Mouse (Mus musculus): ENCODE measurements at regions not wholly inside any gene's neighbourhood (a gene's known extent, or its start where the extent isn't known, plus 50 kb on each side); places are given as distances from the start of the nearest gene placed in this dataset.

DNA sequence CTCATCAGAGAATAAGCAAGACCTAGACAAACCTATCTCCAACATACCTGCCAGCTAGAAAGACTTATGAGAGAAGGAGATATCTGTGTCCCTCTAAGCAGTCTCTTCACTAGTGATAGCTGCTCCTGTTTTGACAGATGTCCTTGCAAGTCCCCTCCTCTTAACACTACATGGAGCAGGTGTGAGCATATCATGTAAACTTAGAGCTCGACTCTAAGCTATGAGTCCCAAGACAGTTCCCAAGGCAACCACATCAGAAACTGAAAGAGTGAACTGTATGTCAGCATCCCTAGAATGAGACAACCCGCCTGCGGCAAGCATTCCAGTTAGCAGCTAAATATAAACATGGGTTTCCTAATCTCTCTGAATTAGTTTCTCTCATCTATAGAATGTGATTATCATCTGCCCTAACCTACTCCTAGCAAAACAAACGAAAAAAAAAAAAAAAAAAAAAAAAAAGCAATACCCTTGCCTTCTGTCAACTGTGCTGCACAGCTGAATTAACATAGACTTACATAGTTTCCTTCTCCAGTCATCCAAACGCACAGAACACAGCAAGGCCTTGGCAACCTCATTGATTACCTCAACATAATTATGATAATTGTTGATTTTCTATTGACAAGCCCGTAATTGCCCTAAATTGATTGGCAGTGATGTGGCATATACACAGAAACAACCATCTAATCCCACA lies 383.4 kb downstream of the Samd5 start:
- DNase-seq: no peak

DNA sequence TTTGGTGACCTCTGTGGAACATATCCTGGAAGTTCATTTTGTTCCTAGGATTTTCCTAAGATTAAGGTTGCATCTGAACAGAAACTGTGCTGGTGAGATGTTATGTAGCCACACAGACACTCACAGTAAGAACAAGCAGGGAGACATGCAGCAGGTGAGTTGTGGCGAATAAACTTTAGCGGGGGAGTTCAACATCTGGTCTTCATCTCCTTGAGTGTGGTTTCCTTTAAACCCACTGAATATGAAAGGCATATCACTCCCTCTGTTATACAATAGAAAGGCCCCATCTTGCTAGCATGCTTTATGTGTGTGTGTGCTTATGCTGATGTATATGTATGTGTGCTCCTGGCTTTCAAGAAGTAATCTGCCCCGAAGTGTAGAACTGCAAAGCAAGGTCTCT lies 387.1 kb upstream of the Sash1 start:
- no peak for DNase-seq

GRCm38 (mm10) chr10:9272243-9272642 lies 386.4 kb upstream of the Sash1 start:
- DNase-seq: peak; percentile 12

DNA sequence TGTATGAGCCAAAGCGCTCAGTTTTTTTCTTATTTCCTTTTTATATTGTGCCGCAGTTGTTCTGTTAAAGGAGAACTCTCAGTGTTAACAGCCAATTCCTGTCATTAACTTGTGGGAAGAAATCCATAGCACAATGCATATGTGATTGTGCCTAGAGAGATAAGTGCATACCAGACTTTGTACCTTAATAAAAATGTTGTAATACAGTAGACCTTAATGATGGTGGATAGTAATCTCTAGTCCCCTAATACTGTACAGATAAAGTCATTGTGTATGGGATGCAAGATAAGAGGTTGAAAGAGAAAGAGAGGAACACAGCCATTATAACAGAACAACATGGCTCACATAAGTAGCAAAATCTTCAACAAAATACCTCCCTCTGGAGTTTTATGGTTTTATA lies 379.7 kb upstream of the Sash1 start:
- no peak for DNase-seq

GRCm38 (mm10) chr10:9264309-9265000 lies 378.6 kb upstream of the Sash1 start:
- no peak for DNase-seq

DNA sequence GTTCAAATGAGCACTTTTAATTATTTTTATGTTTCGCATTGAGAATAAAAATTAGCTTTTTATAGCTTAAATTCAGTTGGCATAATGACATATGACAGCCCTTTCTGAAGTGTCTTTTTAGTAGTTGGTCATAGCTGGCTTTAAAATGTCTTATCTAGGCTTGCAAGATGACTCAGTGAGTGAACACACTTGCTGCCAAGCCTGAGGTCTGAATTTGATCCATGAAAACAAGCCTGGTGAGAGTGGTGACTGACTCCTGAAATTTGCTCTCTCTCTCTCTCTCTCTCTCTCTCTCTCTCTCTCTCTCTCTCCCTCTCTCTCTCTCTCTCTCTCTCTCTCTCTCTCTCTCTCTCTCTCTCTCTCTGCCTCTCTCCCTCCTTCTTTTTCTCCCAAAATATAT lies 372.8 kb upstream of the Sash1 start:
- no peak for DNase-seq

- no peak for DNase-seq
Observed at GRCm38 (mm10) chr10:9252941-9253217, 367.0 kb upstream of the Sash1 start.

- DNase-seq: no peak
Observed at GRCm38 (mm10) chr10:9252120-9252940, 366.5 kb upstream of the Sash1 start.

DNA sequence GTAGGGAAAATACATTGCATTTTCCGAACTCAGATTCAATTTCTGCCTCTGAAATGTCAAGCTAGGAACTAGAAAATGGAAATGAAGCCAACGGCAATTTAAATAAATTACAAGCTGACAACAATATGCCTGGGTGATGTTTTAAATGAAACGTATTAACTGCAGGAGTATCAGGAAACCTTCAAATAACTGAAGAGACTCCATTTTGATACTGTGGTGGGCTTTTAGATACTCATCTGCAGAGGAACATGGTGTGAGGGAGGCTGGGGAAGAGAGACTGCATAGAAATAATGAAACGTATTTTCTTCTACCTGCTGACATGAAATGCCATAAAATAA lies 357.4 kb upstream of the Sash1 start:
- DNase-seq: no peak

- no peak for DNase-seq
Observed at GRCm38 (mm10) chr10:9242596-9243280, 356.9 kb upstream of the Sash1 start.

GRCm38 (mm10) chr10:9239956-9240355 lies 354.1 kb upstream of the Sash1 start:
- DNase-seq: no peak

DNA sequence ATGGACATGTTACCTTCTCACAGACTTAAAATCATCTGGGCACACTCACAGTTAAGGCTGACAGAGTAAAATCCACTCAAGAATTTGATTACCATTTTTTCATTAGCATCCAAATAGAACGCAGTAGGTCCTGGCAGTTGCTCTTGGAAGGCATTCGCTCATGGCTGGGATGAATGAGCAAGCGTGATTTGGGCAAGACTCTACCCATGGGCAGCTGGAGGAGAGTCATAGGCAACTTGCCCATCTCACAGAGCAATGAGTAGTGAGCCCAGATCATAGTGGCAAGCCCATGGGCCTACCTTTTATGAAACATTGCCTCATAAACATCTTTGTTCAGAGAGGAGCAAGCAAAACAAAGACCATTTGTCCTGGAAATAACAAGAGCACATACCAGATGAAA lies 345.9 kb upstream of the Sash1 start:
- no peak for DNase-seq

- DNase-seq: no peak
Observed at GRCm38 (mm10) chr10:9229116-9229515, 343.2 kb upstream of the Sash1 start.

DNA sequence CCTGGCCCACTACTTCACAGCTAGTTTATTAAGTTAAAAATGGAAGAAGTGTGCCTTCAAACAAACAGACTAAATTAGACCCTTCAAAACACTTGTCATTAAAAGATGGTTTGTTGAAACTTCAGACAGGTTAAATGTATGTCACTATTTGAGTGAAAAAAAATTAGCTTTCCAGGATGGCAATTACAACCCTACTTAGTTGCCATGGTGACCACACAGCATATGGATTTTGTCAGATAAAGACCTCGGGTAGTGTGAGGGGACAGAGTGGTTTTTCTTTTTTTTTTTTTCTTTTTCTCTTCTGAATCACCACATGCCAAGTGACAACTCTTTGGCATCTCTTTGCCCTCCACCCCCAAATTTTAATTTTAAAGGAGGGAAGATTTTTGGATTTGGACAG lies 341.5 kb upstream of the Sash1 start:
- DNase-seq: no peak

GRCm38 (mm10) chr10:9210646-9211045 lies 324.8 kb upstream of the Sash1 start:
- DNase-seq: peak; percentile 10

- DNase-seq: peak; percentile 11
Observed at GRCm38 (mm10) chr10:9204096-9204495, 318.2 kb upstream of the Sash1 start.

DNA sequence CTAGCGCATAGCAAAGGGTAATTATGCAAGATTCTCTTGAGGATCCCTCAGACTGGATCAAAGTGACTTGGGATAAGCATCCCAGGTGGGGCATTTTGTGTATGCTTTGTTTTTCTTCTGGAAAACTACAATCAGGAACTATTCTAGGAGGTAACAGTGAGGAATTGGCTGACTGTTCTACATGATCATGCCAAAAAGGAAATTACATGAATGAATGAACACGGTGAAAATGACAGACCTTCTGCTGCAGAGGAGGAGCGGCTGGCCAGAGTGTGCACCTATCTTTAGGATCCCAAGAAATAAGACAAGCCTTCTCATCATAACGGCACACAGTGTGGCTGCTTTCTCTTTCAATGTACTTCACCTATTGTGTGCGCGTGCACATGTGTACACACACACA lies 317.5 kb upstream of the Sash1 start:
- DNase-seq: no peak

DNA sequence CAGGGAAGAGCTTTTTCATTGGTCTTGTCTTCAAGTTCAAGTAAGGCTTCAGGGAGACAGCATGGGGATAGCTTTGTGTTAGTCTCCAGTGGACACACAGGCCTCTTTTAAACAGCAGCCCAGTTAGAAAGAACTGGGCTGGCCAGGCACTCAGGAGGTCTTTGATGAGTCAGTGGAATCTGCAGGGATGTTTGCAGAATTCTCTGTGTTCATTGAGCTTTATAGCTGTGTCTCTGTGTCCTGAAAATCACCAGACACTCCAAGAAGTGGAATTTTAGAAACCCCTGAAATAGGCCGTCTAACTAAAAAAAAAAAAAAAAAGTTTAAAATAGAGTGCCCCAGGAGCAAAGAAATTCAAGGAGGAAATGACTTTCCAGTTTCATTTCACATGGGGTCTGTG lies 317.1 kb upstream of the Sash1 start:
- DNase-seq: no peak

- no peak for DNase-seq
Observed at GRCm38 (mm10) chr10:9174997-9175396, 289.1 kb upstream of the Sash1 start.

DNA sequence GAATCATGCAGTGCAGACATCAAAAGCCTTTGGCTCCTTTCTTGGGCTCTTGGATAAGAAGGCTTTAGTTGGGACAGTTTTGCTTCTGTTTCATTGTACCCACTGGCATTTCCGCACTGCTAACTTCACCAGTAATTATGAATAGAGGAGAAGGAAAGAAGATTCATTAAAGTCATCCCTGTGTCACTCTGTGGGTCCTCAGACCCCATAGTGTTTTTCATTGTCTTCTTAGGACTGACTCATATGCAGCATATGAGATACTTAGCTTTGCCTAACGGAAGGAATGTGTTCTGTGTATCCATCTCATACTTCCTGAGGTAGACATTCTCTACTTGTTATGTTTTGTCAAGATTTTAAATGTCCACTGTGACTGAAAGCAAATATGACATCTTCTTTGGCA lies 287.6 kb upstream of the Sash1 start:
- DNase-seq: no peak

DNA sequence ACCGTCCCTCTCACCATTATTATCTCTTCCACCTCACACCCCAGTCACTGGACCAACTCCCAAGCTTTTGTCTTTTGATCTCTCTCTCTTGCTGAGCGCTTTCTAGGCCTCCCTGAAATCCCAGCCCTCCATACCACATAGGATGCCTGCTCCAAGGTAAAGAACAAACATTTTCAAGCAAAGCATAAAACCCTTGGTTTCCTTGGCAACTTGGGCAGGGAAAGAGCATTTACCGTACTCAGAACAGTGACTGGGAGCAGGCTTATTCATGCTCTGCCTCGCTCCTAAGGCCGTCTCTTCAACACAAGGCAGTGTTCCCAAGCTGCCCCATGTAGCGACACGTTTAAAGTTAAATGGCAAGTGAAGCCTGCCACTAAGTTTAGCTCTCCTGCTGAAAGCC lies 282.9 kb upstream of the Sash1 start:
- DNase-seq: no peak

DNA sequence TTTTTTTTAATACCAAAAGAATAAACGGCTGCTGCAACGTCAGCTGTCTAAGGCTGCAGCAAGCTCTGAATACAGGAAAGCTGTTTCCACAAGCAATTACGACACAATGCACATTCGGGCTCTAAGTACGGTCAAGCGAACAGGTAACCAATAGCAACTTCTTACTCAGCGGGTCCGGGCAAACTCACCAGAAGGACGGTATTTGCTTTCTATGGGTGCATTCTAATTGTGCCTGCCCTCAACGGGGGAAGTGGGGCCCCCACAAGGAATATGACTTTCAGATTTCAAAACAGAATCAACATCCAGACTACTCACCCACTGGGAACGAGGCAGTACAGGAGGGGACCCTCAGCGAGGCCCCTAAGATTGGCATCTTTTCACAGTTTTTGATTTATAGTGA lies 280.1 kb upstream of the Sash1 start:
- DNase-seq: no peak

- no peak for DNase-seq
Observed at GRCm38 (mm10) chr10:9165598-9165997, 279.7 kb upstream of the Sash1 start.

- peak; percentile 17 for DNase-seq
Observed at GRCm38 (mm10) chr10:9164333-9164732, 278.5 kb upstream of the Sash1 start.

All from right cerebral cortex, postnatal 4 days (tissue).